Comparison of ENCODE assay signal across 11 mouse cellular contexts in genomic region chr11:65649956-65650715, GRCm38 (mm10).
DNase-seq lines count a peak whose midpoint lies in the region; ATAC-seq and TF ChIP-seq lines count a peak whose summit lies in the region.
"Had no signal": no experiment of that assay in that cellular context is flagged by ENCODE, and none has a peak within 500 bp of the region (broad histone marks: within the 10 kb centered on the region; RNA-seq: fewer than 3 reads in every experiment).

No protein-coding gene starts in this region.

- H3K9me3 ChIP-seq in heart, embryonic 10.5 days = no peaks in the 10 kb centered on the region
- no peaks in the 10 kb centered on the region for H3K9me3 ChIP-seq in MEL (replicated peaks; ENCODE audit: insufficient read depth, low read length)
- H3K9me3 ChIP-seq in heart, embryonic 12.5 days (replicated peaks) = no peaks in the 10 kb centered on the region
- no peaks in the 10 kb centered on the region for H3K9me3 ChIP-seq in liver, embryonic 13.5 days (replicated peaks)

- no peak for TF ChIP-seq RAD21 in MEL (IDR thresholded peaks at IDR 0.05; ENCODE audit: low read depth, low read length)

- H3K4me3 ChIP-seq in heart, embryonic 10.5 days = peak overlapping the region; percentile 37
- no peak overlapping the region for H3K4me3 ChIP-seq in MEL (ENCODE audit: control insufficient read depth in 1 of 2, insufficient read depth in 1 of 2, low read depth in 2 of 2, low read length in 2 of 2)
- 0 out of 2 replicates have a peak overlapping the region, but pooled peaks have one; percentile 8 for H3K4me3 ChIP-seq in heart, embryonic 12.5 days
- H3K4me3 ChIP-seq in liver, embryonic 13.5 days (replicated peaks) = peak overlapping the region; percentile 38

- peak; percentile 92 for DNase-seq in heart, embryonic 10.5 days (ENCODE audit: low spot score)
- DNase-seq in heart, postnatal 14 days = no peak
- peak; percentile 89 for DNase-seq in MEL (ENCODE audit: low read depth, low spot score)
- peak; percentile 82 for DNase-seq in liver, embryonic 13.5 days
- DNase-seq in layer of hippocampus, postnatal 36 days = no peak
- DNase-seq in layer of hippocampus, adult 9-10 months (ENCODE audit: low spot score) = no peak
- DNase-seq in urinary bladder, postnatal 36 days (ENCODE audit: low spot score in 2 of 2) = no peak
- DNase-seq: left cerebral cortex, postnatal 4 days; right cerebral cortex, postnatal 14 days had no signal

- TF ChIP-seq CTCF in MEL (IDR thresholded peaks at IDR 0.05 in 2 of 3, conservative IDR thresholded peaks at IDR 0.05 in 1 of 3; ENCODE audit: control insufficient read depth in 1 of 3, insufficient read depth in 1 of 3, low read depth in 2 of 3, low read length in 3 of 3, poor library complexity in 1 of 3, severe bottlenecking in 1 of 3) = no peak

- 14% methylated on average over 4 of the region's 4 CpGs for WGBS in heart, embryonic 10.5 days
- 11% methylated on average over 4 of the region's 4 CpGs for WGBS in heart, embryonic 12.5 days
- 10% methylated on average over 4 of the region's 4 CpGs for WGBS in liver, embryonic 13.5 days (ENCODE audit: insufficient replicate concordance)

- TF ChIP-seq EP300 in MEL (IDR thresholded peaks at IDR 0.05; ENCODE audit: low read depth in 1 of 2, low read length in 2 of 2) = peak; percentile 91 to 92

- H3K9ac ChIP-seq in MEL (ENCODE audit: control insufficient read depth, low read depth, low read length, poor library complexity, severe bottlenecking) = no peak overlapping the region
- H3K9ac ChIP-seq in heart, embryonic 12.5 days = no peak overlapping the region
- H3K9ac ChIP-seq in liver, embryonic 13.5 days = peak overlapping the region; percentile 42

- no peak for TF ChIP-seq POLR2A in MEL (IDR thresholded peaks at IDR 0.05; ENCODE audit: control insufficient read depth in 1 of 2, insufficient read depth in 1 of 2, low read depth in 1 of 2, low read length in 2 of 2, poor library complexity in 1 of 2)

- no peaks in the 10 kb centered on the region for H3K27me3 ChIP-seq in heart, embryonic 10.5 days (ENCODE audit: insufficient read depth, poor library complexity, severe bottlenecking)
- H3K27me3 ChIP-seq in MEL (ENCODE audit: control insufficient read depth in 1 of 2, insufficient read depth in 2 of 2, low read length in 2 of 2) = no peaks in the 10 kb centered on the region; a peak in 1 of 4 replicates
- no peaks in the 10 kb centered on the region for H3K27me3 ChIP-seq in heart, embryonic 12.5 days (replicated peaks)
- no peaks in the 10 kb centered on the region for H3K27me3 ChIP-seq in liver, embryonic 13.5 days

- H3K79me2 ChIP-seq in MEL (ENCODE audit: control insufficient read depth, insufficient read depth, low read length, poor library complexity) = no peaks in the 10 kb centered on the region

- H3K36me3 ChIP-seq in heart, embryonic 10.5 days = no peaks in the 10 kb centered on the region
- peaks cover 0 to 24% of the 10 kb centered on the region in 2 experiments; a peak in 2 of 4 replicates for H3K36me3 ChIP-seq in MEL (ENCODE audit: control insufficient read depth in 1 of 2, insufficient read depth in 2 of 2, low read length in 2 of 2)
- H3K36me3 ChIP-seq in heart, embryonic 12.5 days = no peaks in the 10 kb centered on the region
- no peaks in the 10 kb centered on the region for H3K36me3 ChIP-seq in liver, embryonic 13.5 days

- peaks cover 75% of the 10 kb centered on the region for H3K4me1 ChIP-seq in heart, embryonic 10.5 days
- H3K4me1 ChIP-seq in MEL (ENCODE audit: control insufficient read depth in 1 of 2, insufficient read depth in 2 of 2, low read length in 2 of 2) = peaks cover 14 to 25% of the 10 kb centered on the region in 2 experiments
- peaks cover 76% of the 10 kb centered on the region for H3K4me1 ChIP-seq in heart, embryonic 12.5 days (replicated peaks)
- H3K4me1 ChIP-seq in liver, embryonic 13.5 days (replicated peaks) = peaks cover 61% of the 10 kb centered on the region

- peak overlapping the region; percentile 38 for H3K4me2 ChIP-seq in heart, embryonic 12.5 days
- peak overlapping the region; percentile 60 for H3K4me2 ChIP-seq in liver, embryonic 13.5 days

- peak; percentile 87 for ATAC-seq in heart, embryonic 12.5 days (ENCODE audit: insufficient number of reproducible peaks, low FRiP score)
- ATAC-seq in liver, embryonic 13.5 days (ENCODE audit: low read depth) = peak; percentile 98

- H3K27ac ChIP-seq in heart, embryonic 10.5 days = peak overlapping the region; percentile 86
- H3K27ac ChIP-seq in MEL (ENCODE audit: control insufficient read depth, low read depth, low read length) = peak overlapping the region; percentile 44; the same call in 1 of the 2 replicates
- peak overlapping the region; percentile 99 for H3K27ac ChIP-seq in heart, embryonic 12.5 days (ENCODE audit: poor library complexity, severe bottlenecking)
- H3K27ac ChIP-seq in liver, embryonic 13.5 days = peak overlapping the region; percentile 93
- H3K27ac ChIP-seq: macrophage had no signal

- intact Hi-C loops in heart, postnatal 14 days (cut with DNase I) = no loop called here

TF ChIP-seq in MEL, 35 proteins besides CTCF, POLR2A, EP300 and RAD21:
- TF ChIP-seq POLR2AphosphoS2 (IDR thresholded peaks at IDR 0.05; ENCODE audit: low read length) (no peak), MAFK (IDR thresholded peaks at IDR 0.05; ENCODE audit: borderline replicate concordance, low read depth, low read length) (peak; percentile 9; the same call in 1 of the 2 replicates), USF2 (IDR thresholded peaks at IDR 0.05; ENCODE audit: borderline replicate concordance in 1 of 2, insufficient read depth in 1 of 2, low read depth in 1 of 2, low read length in 2 of 2) (no peak), MEF2A (IDR thresholded peaks at IDR 0.05; ENCODE audit: extremely low read depth, insufficient replicate concordance, low read depth, low read length, poor library complexity, severe bottlenecking) (peak; percentile 90), GABPA (IDR thresholded peaks at IDR 0.05; ENCODE audit: low read depth, low read length) (no peak), RCOR1 (IDR thresholded peaks at IDR 0.05; ENCODE audit: low read depth, low read length) (peak; percentile 82), SIN3A (IDR thresholded peaks at IDR 0.05; ENCODE audit: low read length) (peak; percentile 49; the same call in 1 of the 2 replicates), POLR2AphosphoS5 (IDR thresholded peaks at IDR 0.05; ENCODE audit: borderline replicate concordance, low read depth, low read length) (no peak), GATA1 (IDR thresholded peaks at IDR 0.05; ENCODE audit: low read depth, low read length) (peak; percentile 96), CHD2 (IDR thresholded peaks at IDR 0.05; ENCODE audit: low read length) (no peak), HCFC1 (IDR thresholded peaks at IDR 0.05; ENCODE audit: low read depth, low read length) (no peak), JUND (IDR thresholded peaks at IDR 0.05; ENCODE audit: low read depth, low read length) (no peak), USF1 (IDR thresholded peaks at IDR 0.05; ENCODE audit: low read depth, low read length) (no peak), MXI1 (IDR thresholded peaks at IDR 0.05; ENCODE audit: low read depth, low read length) (peak; percentile 39; the same call in 1 of the 2 replicates), TCF12 (IDR thresholded peaks at IDR 0.05; ENCODE audit: low read depth, low read length) (peak; percentile 96), TAL1 (IDR thresholded peaks at IDR 0.05; ENCODE audit: low read length) (peak; percentile 77), CHD1 (IDR thresholded peaks at IDR 0.05; ENCODE audit: low read depth, low read length) (no peak), ETS1 (IDR thresholded peaks at IDR 0.05; ENCODE audit: low read depth, low read length) (peak; percentile 86)

Comparison
In these comparisons a context has a peak if more than half of its experiments do, and no peak if none do; other contexts are left out.
1. DNase-seq: peak in heart, embryonic 10.5 days (single experiment), MEL (single experiment) and liver, embryonic 13.5 days (single experiment); none in heart, postnatal 14 days (0 of 2), layer of hippocampus, postnatal 36 days (0 of 2), layer of hippocampus, adult 9-10 months (single experiment) and urinary bladder, postnatal 36 days (0 of 2).
2. H3K27ac ChIP-seq: peak in every context shown above with its lines; median percentile 99 in heart, embryonic 12.5 days; 93 in liver, embryonic 13.5 days; 86 in heart, embryonic 10.5 days; 44 in MEL.
3. H3K4me3 ChIP-seq: peak in heart, embryonic 10.5 days (single experiment), heart, embryonic 12.5 days (single experiment) and liver, embryonic 13.5 days (single experiment); none in MEL (0 of 2).